Mouse (Mus musculus) liver, embryonic 13.5 days (tissue): Measurements from ENCODE around the gene Hdac7. TPM values are rescaled to one million over a fixed set of nuclear protein-coding genes. Genes with fewer than 3 reads are reported as not detected.
A peak's percentile ranks its signal among the peaks of the same experiment; 100 is the strongest.

Experiments
- ATAC-seq: fragments of 200-750 bp; cut with Nextera tagmentation; 2 replicates; pipeline ENCODE4 v1.8.0; 2017; ENCODE audit warnings: low read depth, mild to moderate bottlenecking, moderate number of reproducible peaks, moderate library complexity
- DNase-seq: peaks from one replicate; pipeline ENCODE4 v3.0.0; 2022
- H3K27ac ChIP-seq: fragments of 300-500 bp; sonication (generic); 2 replicates; pipeline ENCODE4 v1.5.1; 2015; ENCODE audit warnings: moderate library complexity, mild to moderate bottlenecking, inconsistent platforms
- H3K27me3 ChIP-seq: fragments of 300-500 bp; sonication (generic); 2 replicates; pipeline ENCODE4 v1.6.1; 2015; ENCODE audit warnings: mild to moderate bottlenecking, inconsistent platforms
- H3K36me3 ChIP-seq: fragments of 300-500 bp; sonication (generic); 2 replicates; pipeline ENCODE4 v1.6.1; 2015; ENCODE audit warnings: mild to moderate bottlenecking, inconsistent platforms
- H3K4me1 ChIP-seq: fragments of 300-500 bp; sonication (generic); replicated peaks from 2 replicates; pipeline ENCODE4 v1.6.1; 2015; ENCODE audit warnings: inconsistent platforms
- H3K4me2 ChIP-seq: fragments of 300-500 bp; sonication (generic); 2 replicates; pipeline ENCODE4 v1.6.1; 2015; ENCODE audit warnings: inconsistent platforms, mild to moderate bottlenecking, moderate library complexity
- H3K4me3 ChIP-seq: fragments of 300-500 bp; sonication (generic); replicated peaks from 2 replicates; pipeline ENCODE4 v1.5.1; 2015; ENCODE audit warnings: mild to moderate bottlenecking, inconsistent platforms
- H3K9ac ChIP-seq: fragments of 300-500 bp; sonication (generic); 2 replicates; pipeline ENCODE4 v1.6.1; 2015; ENCODE audit warnings: mild to moderate bottlenecking, inconsistent platforms
- H3K9me3 ChIP-seq: fragments of 300-500 bp; sonication (generic); replicated peaks from 2 replicates; pipeline ENCODE4 v1.6.1; 2016; ENCODE audit warnings: inconsistent platforms
- WGBS: fragments of 180-500 bp; shearing (Covaris S2); methylation state at CpG from one replicate; pipeline ENCODE4 v1.1.7; 2015; ENCODE audit not compliant: insufficient replicate concordance; 5-methylcytosine and 5-hydroxymethylcytosine counted together
- polyA plus RNA-seq: library from polyadenylated mRNA; unstranded; fragments of >200 nt; fragmentation: Nextera tagmentation; extraction: Ambion mirVana; gene quantifications from 2 replicates; pipeline ENCODE4 v1.2.1, GENCODE M21; 2015

The Hdac7 gene
- polyA plus RNA-seq, 1 experiment from 2014 or later = 8.0 TPM

DNA sequence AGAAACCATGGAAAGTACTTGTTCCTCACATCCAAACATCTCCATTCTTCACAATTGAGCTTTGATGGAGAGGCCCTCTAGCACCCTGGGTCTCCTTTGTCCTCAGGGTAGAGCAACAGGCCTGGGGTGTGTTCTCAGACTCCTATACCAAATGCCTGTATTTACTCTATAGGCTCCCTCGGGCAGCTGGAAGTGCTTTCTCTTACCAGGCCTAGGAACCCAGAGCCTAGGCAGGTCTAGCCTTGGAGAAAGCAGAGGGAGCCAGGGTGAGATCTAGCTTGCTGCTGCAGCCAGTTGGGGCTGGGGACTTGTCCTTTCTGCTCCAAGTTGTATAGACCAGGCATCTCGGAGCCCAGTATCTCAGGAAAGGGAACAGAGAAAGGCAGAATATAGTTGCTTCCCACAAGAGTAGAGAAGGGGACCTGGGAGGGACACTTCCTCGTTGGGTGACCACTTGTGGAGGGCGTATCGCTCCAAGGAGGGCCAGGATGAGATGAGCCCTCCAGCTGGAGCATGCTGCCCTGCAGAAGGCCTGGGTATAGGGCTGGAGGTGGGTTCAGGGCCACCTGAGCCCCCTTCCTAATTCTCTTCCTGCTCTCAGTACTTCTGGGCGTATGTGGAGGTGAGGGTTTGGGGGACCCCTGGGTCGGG, 57.0 kb downstream of the Hdac7 start:
- peaks cover 40% of the 10 kb centered on the region for H3K36me3 ChIP-seq
- 40% methylated on average over 7 of the region's 7 CpGs for WGBS
- peaks cover 7% of the 10 kb centered on the region for H3K27me3 ChIP-seq
- H3K4me2 ChIP-seq = peak overlapping the region; percentile 86
- no peak for DNase-seq
- peaks cover 76% of the 10 kb centered on the region for H3K4me1 ChIP-seq
- peak overlapping the region; percentile 98 for H3K27ac ChIP-seq
- H3K4me3 ChIP-seq = peak overlapping the region; percentile 95
- no peak for ATAC-seq
- H3K9me3 ChIP-seq = no peaks in the 10 kb centered on the region
- peak overlapping the region; percentile 98 for H3K9ac ChIP-seq

DNA sequence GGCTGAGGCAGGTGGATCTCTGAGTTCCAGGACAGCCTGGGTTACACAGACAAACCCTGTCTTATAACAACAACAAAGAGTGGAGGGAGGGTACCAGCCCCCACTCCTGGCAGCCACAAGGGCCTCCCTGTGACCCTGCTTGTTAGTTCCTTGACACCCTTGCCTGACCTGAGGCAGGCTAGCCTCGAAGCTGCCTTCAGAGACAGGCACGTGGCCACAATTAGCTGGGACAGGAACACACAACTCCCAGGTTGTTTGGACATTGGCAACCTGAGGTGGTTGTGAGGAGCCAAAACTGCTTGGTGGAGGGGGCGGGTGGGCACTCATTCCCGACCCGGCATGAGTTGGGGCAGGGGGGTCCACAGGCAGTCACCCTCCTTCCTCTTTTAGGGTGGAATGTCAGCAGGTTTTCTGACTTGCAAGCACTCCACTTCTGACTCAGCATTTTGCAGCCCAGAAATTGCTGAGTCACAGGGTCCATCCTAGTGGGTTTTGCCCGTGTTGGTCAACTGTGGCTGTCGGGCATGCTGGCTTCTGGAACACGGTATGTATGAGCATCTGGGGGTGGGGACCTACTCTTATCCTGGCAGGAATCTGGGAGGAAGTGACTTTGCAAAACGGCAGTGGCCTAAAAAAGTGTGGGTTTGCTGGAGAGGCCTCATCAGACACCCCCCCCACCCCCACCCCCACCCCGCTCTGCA, 57.7 kb downstream of the Hdac7 start:
- Histone ChIP-seq H3K27me3 (peaks cover 14% of the 10 kb centered on the region), H3K27ac (peak overlapping the region; percentile 98), H3K4me1 (peaks cover 79% of the 10 kb centered on the region), H3K36me3 (peaks cover 32% of the 10 kb centered on the region), H3K4me3 (peak overlapping the region; percentile 95), H3K9ac (peak overlapping the region; percentile 98), H3K4me2 (peak overlapping the region; percentile 86), H3K9me3 (no peaks in the 10 kb centered on the region)
- DNase-seq = peak; percentile 83
- WGBS = 18% methylated on average over 10 of the region's 10 CpGs
- ATAC-seq = peak; percentile 5

GRCm38 (mm10) chr15:97785731-97786411, 58.4 kb downstream of the Hdac7 start:
- WGBS = 17% methylated on average over 9 of the region's 9 CpGs
- DNase-seq (peak; percentile 80), ATAC-seq (peak; percentile 80)
- Histone ChIP-seq H3K9me3 (no peaks in the 10 kb centered on the region), H3K4me2 (peak overlapping the region; percentile 86), H3K27ac (peak overlapping the region; percentile 98), H3K4me3 (peak overlapping the region; percentile 95), H3K9ac (peak overlapping the region; percentile 98), H3K36me3 (peaks cover 26% of the 10 kb centered on the region), H3K27me3 (peaks cover 14% of the 10 kb centered on the region), H3K4me1 (peaks cover 81% of the 10 kb centered on the region)

DNA sequence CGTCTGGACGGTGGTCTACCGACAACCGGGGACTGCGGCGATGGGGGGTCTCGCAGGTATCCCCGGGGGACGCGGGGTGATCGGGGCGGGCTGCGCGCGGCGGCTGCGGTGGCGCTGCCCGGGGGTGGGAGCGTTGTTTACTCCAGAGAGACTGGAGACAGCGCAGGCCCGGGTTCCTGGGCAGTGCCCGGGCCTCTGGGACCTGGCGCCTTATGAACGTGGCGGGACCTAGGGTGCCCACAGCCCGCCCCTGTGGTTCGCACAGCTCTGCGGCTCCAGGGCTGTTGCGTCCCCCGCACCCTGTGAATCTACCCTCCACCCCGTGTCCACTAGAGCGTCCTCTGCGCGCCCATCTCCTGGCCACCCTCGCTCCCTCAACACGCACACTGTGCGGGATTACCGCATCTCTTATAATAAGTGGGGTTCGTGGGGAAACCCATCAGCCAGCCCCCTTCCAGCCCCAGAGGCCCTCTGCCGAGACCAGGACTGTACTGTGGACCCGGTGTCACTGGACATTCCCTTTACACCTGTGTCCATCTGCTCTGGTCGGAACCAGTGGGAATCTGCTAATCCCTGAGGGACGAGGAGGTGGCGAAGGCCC, 59.6 kb downstream of the Hdac7 start:
- Histone ChIP-seq H3K27me3 (peaks cover 14% of the 10 kb centered on the region), H3K27ac (peak overlapping the region; percentile 98), H3K4me3 (peak overlapping the region; percentile 95), H3K4me2 (peak overlapping the region; percentile 86), H3K9me3 (no peaks in the 10 kb centered on the region), H3K9ac (peak overlapping the region; percentile 98), H3K36me3 (peaks cover 15% of the 10 kb centered on the region; the same call in 1 of the 2 replicates), H3K4me1 (peaks cover 79% of the 10 kb centered on the region)
- peak; percentile 63 for ATAC-seq
- peak; percentile 43 for DNase-seq
- WGBS = 5% methylated on average over 45 of the region's 45 CpGs

GRCm38 (mm10) chr15:97784092-97784559, 60.2 kb downstream of the Hdac7 start:
- Histone ChIP-seq H3K9ac (peak overlapping the region; percentile 98), H3K36me3 (peaks cover 13% of the 10 kb centered on the region; the same call in 1 of the 2 replicates), H3K27me3 (peaks cover 14% of the 10 kb centered on the region), H3K4me2 (peak overlapping the region; percentile 86), H3K4me3 (peak overlapping the region; percentile 95), H3K27ac (peak overlapping the region; percentile 98), H3K4me1 (peaks cover 73% of the 10 kb centered on the region), H3K9me3 (no peaks in the 10 kb centered on the region)
- WGBS = 2% methylated on average over 38 of the region's 39 CpGs
- ATAC-seq (peak; percentile 79), DNase-seq (peak; percentile 85)

DNA sequence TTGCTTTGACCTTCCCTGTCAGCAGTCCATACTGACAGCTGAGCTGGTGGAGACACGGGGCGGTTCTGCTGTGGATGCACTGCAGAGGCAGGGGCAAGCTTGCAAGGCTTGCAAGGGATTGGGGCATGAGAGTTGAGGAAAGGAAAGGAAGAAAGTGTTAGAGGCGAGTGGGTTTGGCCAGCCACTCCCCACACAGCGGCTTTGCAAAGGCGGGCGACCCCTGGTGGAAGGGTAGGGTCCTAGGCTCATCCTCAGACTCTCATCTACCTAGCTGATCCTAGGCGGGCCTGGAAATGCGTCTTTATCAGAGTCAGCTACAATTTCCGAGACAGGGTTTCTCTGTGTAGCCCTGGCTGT, 61.6 kb downstream of the Hdac7 start:
- Histone ChIP-seq H3K4me1 (peaks cover 59% of the 10 kb centered on the region), H3K9ac (peak overlapping the region; percentile 30; the same call in 1 of the 2 replicates), H3K4me2 (peak overlapping the region; percentile 53), H3K9me3 (no peaks in the 10 kb centered on the region), H3K4me3 (peak overlapping the region; percentile 30), H3K27ac (no peak overlapping the region), H3K27me3 (peaks cover 14% of the 10 kb centered on the region), H3K36me3 (no peaks in the 10 kb centered on the region)
- peak; percentile 74 for DNase-seq
- ATAC-seq = no peak
- under 1% methylated on average over 9 of the region's 9 CpGs for WGBS

DNA sequence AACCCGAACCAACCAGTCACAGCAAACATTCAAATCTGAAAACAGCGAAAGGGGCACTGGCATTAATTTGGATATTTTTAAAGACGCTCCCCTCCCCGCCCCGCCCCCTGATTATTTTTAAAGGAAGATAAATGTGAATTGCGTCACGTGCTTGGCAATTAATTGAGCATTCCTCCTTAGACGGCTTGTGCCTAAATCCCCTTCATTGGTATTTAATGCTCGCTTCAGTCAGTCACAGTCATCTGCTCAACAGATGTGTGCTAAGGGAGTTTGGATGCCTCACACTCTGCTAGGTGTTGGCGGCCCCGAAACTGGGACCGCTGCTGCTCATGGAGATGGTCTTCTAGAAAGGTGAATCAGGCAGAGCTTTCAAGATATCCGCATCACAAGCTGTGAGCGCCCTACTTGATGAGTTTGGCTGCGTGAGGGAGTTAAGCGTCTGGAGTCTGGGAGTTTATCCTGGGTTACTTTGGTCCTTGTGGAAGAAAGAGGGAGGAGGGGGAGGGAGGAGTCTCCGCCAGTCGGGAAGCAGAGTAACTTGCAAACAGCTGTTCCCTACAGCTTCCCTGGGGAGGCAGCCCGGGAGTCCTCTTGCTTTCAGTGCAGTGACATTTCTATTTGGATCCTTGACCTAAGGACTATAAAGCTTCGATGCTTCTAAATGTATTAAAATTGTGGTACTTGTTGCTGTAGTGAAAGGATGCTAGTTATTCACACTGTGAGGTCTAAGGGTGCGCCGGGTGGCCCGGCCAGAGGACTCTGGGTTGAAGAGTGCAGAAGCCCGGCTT, 62.1 kb downstream of the Hdac7 start:
- WGBS = 22% methylated on average over 24 of the region's 24 CpGs
- peak overlapping the region; percentile 53 for H3K4me2 ChIP-seq
- H3K9me3 ChIP-seq = no peaks in the 10 kb centered on the region
- DNase-seq (no peak), ATAC-seq (no peak)
- peaks cover 54% of the 10 kb centered on the region for H3K4me1 ChIP-seq
- H3K9ac ChIP-seq = peak overlapping the region; percentile 30; the same call in 1 of the 2 replicates
- peak overlapping the region; percentile 30 for H3K4me3 ChIP-seq
- peaks cover 14% of the 10 kb centered on the region for H3K27me3 ChIP-seq
- no peak overlapping the region for H3K27ac ChIP-seq
- no peaks in the 10 kb centered on the region for H3K36me3 ChIP-seq

DNA sequence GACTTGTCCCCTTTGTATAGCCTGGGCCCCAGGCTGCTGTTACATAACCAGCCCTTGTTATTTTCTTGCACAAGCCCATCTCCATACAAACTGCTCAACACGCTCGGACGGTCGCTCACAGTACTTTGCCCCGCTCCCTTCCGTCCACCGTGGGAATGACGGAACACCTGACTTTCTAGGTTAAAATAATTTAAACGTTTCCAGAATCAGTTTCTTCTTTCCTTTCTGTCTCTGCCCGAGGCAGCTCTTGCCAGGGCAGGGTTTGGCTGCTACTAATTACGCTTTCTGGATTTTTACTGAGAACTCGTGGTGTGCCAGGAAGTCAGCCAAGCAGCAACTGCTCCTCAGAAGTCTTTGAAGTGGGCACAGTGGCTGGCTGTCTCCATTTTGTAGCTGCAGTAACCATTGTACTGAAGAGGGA, 63.7 kb downstream of the Hdac7 start:
- Histone ChIP-seq H3K4me1 (peaks cover 38% of the 10 kb centered on the region), H3K4me3 (no peak overlapping the region), H3K27me3 (peaks cover 14% of the 10 kb centered on the region), H3K9me3 (no peaks in the 10 kb centered on the region), H3K9ac (no peak overlapping the region), H3K27ac (no peak overlapping the region), H3K4me2 (no peak overlapping the region), H3K36me3 (no peaks in the 10 kb centered on the region)
- DNase-seq = no peak
- ATAC-seq = no peak
- WGBS = 64% methylated on average over 12 of the region's 12 CpGs

DNA sequence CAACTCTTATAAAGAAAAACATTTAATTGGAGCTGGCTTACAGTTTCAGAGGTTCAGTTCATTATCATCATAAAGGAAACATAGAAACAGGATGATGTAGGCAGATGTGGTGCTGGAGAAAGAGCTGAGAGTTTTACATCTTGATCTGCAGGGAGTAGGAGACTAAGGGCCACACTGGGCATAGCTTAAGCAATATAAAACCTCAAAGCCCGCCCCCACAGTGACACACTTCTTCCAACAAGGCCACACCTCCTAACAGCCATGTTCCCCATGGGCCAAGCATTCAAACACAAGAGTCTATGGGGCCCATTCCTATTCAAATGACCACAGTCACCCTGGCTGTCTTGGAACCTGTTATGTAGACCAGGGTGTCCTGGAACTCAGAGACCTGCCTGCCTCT, 64.7 kb downstream of the Hdac7 start:
- WGBS = 66% methylated on average over 1 of the region's 1 CpGs
- no peak for DNase-seq

GRCm38 (mm10) chr15:97778311-97779098, 65.8 kb downstream of the Hdac7 start, which contains the start of gene Slc48a1:
Gene Slc48a1, plus strand, starts transcription at chr15:97778520.
- no peak for ATAC-seq

More for the DNA sequence above, 64.7 kb downstream of the Hdac7 start:
- Histone ChIP-seq H3K4me2 (no peak overlapping the region), H3K4me3 (no peak overlapping the region), H3K4me1 (peaks cover 29% of the 10 kb centered on the region), H3K27me3 (peaks cover 21% of the 10 kb centered on the region), H3K27ac (no peak overlapping the region), H3K9me3 (no peaks in the 10 kb centered on the region), H3K9ac (no peak overlapping the region), H3K36me3 (no peaks in the 10 kb centered on the region)
- ATAC-seq = no peak

More at GRCm38 (mm10) chr15:97778311-97779098, 65.8 kb downstream of the Hdac7 start, which contains the start of gene Slc48a1:
- Histone ChIP-seq H3K27me3 (peaks cover 21% of the 10 kb centered on the region), H3K4me2 (no peak within 1 kb of the TSS), H3K4me3 (no peak within 1 kb of the TSS), H3K27ac (no peak within 1 kb of the TSS), H3K9me3 (no peaks in the 10 kb centered on the region), H3K9ac (no peak within 1 kb of the TSS), H3K36me3 (no peaks in the 10 kb centered on the region), H3K4me1 (peaks cover 30% of the 10 kb centered on the region)
- 58% methylated on average over 8 of the region's 8 CpGs for WGBS
- DNase-seq = no peak
